Mouse (Mus musculus) megakaryocyte-erythroid progenitor cell, adult 5 weeks (primary cell): ENCODE measurements around the gene Usp40. TPM values are rescaled to one million over a fixed set of nuclear protein-coding genes. Genes with fewer than 3 reads are reported as not detected.

ENCODE experiments used
- polyA plus RNA-seq: library from polyadenylated mRNA; stranded (reverse); fragments of >175 nt; gene quantifications from 2 replicates; pipeline ENCODE4 v1.2.3, GENCODE M21; 2012

The Usp40 gene
- 0.50 and 0.74 TPM in 2 replicates for polyA plus RNA-seq

DNA sequence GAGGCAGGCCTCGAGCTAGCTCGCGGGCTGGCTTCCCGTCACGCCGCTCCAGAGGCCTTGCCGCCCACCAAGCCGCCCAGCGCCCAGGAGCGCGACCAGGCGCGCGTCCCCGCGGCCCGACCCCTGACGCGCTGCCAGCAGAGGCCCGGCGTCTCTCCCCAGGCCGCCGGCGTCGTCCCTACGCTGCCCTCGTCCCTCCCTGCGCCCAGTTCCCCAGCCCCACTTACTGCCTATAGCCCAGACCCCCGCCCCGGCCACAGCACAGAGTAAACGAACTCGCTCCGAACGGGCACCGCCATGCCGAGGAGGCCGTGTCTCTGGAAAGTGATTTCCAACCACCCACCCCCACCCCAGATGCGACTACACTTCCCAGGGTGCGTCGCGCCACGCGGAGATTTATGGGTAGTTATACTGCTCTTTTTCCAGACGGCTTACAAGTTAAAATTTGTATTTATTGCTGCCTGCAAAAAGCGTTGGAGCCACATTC, at the start of gene Usp40:
TSS of gene Usp40 (minus strand) at position 341 of the 487 bp plus-strand sequence.

DNA sequence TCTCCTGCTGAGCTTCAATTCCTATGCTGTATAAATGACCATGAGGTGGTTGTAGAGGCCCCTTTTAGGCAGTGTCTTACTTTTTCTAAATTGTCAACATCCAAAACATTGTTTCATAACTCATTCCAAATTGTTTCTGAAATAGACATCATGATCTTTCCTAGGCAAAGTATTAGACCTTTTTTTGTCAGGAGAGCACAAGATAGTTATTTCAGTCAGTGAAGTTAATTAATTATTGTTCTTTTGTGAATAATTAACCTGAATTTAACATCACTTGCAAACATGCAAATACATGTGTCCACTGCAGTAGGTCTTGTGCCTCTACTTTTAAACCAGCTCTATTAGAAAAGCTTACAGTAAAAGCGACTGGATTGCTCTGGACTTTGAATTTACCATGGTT, 46.7 kb upstream of the Usp40 start, which contains the start of gene Ugt1a10:
TSS of gene Ugt1a10 (plus strand) at position 301 of the 400 bp plus-strand sequence.

Other genes with a start within 250 kb of the Usp40 start
- gene Sag, start 204.9 kb downstream of the Usp40 start, polyA plus RNA-seq = 0.02 and 0.16 TPM in 2 replicates
- gene Dgkd, start 155.3 kb downstream of the Usp40 start, polyA plus RNA-seq = 20.3 and 21.1 TPM in 2 replicates
- 0.10 TPM in 1 of 2 replicates, not detected in the other for gene Ugt1a10, start 46.8 kb upstream of the Usp40 start, polyA plus RNA-seq
- gene Ugt1a9, start 62.2 kb upstream of the Usp40 start, polyA plus RNA-seq = not detected in 2 replicates
- gene Ugt1a8, start 79.3 kb upstream of the Usp40 start, polyA plus RNA-seq = not detected in 2 replicates
- 3.4 and 6.4 TPM in 2 replicates for gene Ugt1a7c, start 86.5 kb upstream of the Usp40 start, polyA plus RNA-seq
- not detected in 2 replicates for gene Ugt1a6b, start 94.7 kb upstream of the Usp40 start, polyA plus RNA-seq
- gene Ugt1a6a, start 126.3 kb upstream of the Usp40 start, polyA plus RNA-seq = 0.02 and 0.13 TPM in 2 replicates
- not detected in 2 replicates for gene Ugt1a5, start 157.5 kb upstream of the Usp40 start, polyA plus RNA-seq
- not detected in 2 replicates for gene Ugt1a2, start 192.1 kb upstream of the Usp40 start, polyA plus RNA-seq
- 1.3 and 2.8 TPM in 2 replicates for gene Dnajb3, start 197.2 kb upstream of the Usp40 start, polyA plus RNA-seq
- not detected in 2 replicates for gene Ugt1a1, start 203.4 kb upstream of the Usp40 start, polyA plus RNA-seq
- gene Mroh2a, start 218.4 kb upstream of the Usp40 start, polyA plus RNA-seq = 0.02 TPM in 2 replicates